Mouse (Mus musculus): ENCODE data around the gene Cyp2s1.

DNA sequence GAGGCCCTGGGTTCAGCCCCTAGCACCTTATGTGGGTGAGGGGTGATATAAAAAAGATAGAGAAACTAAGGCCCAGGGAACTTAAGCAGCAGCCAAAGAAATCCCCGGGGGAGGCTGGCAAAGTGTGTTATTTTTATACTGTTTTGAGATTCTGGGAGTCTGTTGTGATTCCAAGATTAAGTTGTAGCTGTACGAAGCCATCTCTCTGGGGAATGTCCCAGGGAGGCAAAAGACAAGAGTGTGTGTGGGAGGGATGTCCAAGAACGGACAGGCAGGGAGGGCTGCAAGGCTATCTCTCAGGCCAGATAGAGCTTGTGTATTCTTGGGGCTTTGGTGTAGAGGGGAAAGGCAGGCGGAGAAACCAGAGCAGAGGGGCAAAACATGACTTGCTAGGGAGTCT is 11.9 kb downstream of the Cyp2s1 start:
- TF ChIP-seq POLR2A (IDR thresholded peaks at IDR 0.05; ENCODE audit: insufficient read depth, low read depth, low read length) (no peak), EP300 (IDR thresholded peaks at IDR 0.05; ENCODE audit: insufficient read depth, low read depth, low read length) (no peak), CTCF (IDR thresholded peaks at IDR 0.05) (no peak)

Data from heart, adult 2 months (tissue).